Mouse (Mus musculus) CD8-positive naive resting alpha-beta T cell, adult 2 months (primary cell): ENCODE measurements around the gene Gm45062.
"Not testable (repeated sequence)": the region's sequence is repeated elsewhere in the genome, so short reads cannot be mapped to it uniquely, and the experiment has no call there.

Experiments used
- DNase-seq, 2 experiments: peaks; one replicate each; pipeline ENCODE4 v3.0.0; 2022; ENCODE audit warnings: low read depth in 2 of 2, low spot score in 2 of 2

The Gm45062 gene

DNA sequence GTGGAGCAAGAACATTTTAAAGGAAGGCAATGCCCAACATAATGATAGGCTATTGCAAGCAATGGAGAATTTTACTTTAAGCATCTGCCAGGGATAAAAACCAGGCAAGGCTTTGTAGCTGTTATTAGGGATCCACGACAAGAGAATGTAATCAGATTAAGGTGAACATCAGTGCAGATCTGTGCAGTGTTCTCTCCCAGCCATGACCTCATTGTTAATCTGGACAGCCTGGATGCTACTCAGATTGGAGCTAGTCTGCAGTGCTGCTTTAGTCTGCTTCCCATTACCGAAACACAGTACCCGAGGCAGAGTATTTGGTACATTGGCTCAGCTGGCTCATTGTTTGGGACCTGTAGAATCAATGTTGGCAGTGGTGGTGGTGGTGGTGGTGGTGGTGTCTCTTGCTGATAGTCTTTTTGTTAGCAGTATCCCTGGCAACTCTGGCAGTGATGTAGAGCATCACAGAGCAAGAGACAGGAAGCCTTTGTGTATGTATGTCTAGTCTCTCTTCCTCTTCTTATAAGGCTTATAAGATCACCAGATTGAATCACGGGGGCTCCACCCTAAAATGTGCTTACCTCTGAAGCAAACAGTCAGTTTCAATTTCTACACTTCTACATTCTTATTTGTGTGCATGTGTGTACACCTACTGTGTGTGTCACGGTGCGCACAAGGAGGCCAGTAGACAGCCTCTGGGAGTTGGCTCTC is 245.4 kb downstream of the Gm45062 start:
- DNase-seq = peak; percentile 54 to 62

DNA sequence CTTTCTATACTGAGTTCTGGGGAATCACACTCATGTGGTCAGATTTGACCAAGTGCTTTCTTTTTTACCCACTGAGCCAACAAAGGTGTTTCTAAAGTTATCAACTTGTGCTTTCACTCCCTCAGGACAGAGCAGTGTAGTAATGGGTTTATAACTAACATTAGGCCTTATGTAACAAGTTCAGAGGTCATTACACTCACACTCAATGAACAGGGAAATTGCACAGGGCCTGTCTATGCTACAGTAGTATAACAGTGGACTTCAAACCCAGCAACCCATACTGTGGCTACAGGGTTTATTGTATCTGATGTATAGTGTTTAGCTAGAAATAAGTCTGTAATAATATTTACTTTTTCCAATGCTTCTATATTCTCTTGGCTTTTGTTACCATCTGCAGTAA is 247.4 kb downstream of the Gm45062 start:
- DNase-seq = no peak

DNA sequence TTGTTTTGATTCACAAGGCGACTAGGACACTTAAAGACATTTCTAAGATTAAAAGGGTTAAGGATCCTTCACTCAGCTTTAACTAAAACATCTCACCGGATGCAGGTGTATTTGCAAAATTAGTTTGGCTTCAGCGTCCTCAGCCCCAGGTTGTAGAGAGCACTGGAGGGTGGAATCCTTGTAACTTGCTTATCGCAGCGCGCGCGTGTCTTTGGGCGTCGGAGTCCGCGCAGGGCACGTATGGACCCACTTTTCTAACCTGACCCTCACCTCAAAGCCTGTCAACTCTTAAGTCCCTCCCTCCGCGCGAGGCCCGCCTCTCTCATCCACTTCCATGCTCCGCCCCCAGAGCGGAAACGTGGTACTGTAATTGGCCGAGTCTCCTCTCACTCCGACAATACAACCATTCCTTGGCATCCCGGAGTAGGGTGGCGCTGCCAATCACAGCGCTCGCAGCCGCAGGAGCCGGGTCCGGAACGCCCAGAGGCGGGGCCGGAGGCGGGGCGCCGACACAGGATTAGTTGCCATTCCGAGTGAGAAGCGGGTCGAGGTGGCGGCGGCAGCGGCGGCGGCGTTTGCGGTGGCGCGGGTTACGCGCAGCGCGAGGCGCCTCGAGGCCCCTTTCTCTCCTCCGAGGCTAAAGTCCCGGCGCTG is 249.8 kb downstream of the Gm45062 start:
- peak; percentile 99 for DNase-seq

DNA sequence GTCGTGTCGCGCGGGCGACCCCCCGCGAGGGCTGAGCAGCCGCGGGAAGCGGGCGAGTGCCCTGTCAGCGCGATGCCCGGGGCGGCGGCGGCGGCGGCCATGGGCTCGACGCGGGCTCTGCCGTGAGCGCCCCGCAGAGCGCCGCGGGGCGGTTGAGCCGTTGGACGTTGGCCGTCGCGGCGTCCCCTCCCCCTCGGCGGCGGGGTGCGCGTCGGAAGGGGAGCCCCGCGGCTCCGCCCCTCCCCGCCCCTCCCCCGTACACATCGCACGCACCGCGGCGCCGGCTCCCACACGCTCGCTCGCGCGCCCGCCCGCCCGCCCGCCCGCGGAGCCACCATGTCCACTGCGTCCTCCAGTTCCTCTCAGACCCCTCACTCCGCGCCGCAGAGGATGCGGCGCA is 250.3 kb downstream of the Gm45062 start, which contains the start of gene Glcci1:
Gene Glcci1 (plus strand): TSS at position 50 of the 400 bp plus-strand sequence.
- DNase-seq = no peak

DNA sequence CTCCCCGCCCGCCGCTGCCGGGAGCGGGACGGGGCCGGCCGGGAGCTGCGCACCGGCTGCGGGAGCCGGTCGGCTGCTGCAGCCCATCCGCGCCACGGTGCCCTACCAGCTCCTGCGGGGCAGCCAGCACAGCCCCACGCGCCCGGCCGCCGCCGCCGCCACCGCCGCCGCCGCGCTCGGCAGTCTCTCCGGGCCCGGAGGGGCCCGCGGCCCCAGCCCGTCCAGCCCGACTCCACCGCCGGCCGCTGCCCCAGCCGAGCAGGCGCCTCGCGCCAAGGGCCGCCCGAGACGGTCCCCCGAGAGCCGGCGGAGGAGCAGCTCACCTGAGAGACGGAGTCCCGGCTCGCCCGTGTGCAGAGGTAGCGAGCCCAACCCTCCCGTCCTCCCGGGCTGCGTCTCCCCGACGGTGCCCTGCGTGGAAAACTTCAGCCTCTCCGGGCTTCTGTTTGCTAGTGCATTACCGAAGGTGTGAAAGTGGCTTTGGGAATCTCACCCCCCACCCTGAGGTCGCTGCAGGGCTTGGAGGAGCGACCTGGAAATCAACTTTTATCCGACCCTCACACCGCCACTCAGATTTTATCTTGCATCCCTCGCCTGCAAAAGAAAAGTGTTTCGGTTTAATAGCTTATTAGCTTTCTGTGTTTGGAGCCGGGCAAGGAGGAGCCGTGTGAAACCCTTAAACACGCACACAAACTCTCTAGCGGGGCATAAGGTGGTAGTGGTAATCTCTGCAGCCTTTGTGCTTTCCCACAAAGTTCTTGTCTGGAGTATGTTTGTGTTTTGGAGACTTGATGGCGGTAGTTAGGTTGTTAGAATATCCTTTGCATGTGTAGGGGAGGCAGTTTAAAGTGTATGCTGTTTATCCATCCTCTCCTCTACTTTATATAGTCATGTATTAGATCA is 251.0 kb downstream of the Gm45062 start:
- DNase-seq = peak; percentile 28 to 39

DNA sequence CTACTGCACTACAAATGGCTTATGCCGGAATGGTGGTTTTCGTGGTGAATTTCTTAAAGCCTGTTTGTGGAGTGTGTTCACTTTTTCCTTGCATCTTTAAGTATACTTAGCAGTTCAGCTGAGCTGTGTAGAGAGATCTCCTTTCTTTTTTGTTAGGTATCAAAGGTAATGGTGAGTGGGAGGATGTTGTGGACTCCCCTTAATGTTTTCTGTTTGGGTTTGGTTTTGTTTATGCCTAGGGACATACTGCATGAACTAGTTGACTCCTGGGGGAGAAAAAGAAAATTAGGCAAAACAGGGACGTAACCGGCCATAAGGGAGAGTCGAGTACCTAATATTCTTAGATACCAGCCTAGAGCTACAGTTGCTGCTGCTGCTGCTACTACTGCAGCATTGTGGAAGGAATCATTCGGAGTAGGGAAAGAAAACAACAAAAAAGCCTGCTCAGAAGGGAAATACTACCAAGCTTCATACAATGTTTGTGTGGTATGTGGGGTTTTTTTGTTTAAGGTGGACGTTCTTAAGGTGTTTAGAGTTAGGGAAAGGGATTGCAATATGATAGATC is 251.7 kb downstream of the Gm45062 start:
- no peak for DNase-seq

DNA sequence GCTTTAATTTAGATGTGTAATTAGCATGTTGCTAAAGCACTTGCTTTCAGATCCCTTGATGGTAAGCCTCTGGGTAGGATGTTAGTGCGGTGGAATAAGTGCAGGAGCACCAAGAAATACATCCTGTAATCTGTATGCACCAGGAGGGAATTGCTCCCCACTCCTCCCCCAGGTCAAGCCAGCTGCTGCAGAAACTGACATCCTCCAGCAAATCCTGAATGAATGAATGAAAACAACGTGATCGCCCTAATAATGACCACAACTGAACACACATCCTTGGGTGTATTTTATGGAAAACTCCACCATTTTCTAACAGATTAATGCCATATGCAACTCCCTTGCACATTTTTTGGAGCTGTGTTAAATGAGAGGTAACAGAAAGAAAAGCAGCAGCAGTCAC is 252.2 kb downstream of the Gm45062 start:
- DNase-seq = no peak

DNA sequence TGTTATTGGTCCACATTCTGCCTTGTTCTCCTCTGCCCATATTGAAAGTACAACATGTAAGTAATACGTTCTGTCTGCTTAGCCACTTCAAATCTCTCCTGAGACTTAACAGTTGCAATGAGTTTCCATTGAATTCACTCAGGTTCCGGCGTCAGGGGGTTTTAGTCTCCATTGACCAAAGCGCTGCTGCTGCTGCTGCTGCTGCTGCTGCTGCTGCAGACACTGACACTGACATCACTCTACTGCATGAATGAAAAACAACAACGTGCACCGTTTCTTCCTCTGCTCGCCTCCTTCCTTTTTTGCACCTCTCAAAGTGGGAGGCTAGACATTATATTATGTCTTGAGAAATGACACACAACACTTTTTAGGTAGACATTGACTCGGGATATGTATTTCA is 253.2 kb downstream of the Gm45062 start:
- peak in 1 of 2 experiments; percentile 16 for DNase-seq

DNA sequence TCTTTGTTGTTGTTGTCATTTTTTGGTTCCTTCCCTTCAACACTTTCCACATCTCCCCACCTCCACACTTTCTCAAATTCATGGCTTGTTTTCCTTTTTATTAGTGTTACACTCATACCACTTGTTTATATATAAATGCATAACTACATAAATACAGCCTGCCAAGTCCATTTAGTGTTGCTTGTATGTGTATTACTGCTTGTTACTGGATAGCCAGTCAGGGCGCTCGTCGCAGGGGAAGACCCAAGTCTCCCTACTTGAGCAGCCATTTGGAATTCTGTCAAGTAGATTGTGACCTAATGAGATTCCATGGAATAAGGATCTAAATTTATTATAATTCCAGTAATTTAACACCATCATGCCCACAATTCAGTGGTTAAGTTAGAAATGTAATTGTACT is 260.4 kb downstream of the Gm45062 start:
- no peak for DNase-seq

DNA sequence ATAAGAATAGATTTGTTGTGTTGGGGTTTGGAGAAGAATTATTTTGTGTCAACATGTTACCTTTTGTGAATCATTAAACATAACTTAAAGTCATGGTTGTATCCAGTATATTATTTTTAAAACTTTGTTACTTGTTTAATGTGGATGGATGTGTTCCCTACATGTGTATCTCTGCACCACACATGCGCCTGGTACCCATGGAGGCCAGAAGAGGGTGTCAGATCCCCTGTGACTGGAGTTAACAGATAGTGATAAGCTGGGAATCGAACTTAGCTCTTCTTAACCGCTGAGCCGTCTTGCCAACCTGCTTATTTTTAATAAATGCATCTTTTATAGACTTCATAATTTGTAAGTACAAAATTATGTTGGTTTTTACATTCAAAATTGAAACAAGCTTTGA is 262.0 kb downstream of the Gm45062 start:
- DNase-seq = no peak

DNA sequence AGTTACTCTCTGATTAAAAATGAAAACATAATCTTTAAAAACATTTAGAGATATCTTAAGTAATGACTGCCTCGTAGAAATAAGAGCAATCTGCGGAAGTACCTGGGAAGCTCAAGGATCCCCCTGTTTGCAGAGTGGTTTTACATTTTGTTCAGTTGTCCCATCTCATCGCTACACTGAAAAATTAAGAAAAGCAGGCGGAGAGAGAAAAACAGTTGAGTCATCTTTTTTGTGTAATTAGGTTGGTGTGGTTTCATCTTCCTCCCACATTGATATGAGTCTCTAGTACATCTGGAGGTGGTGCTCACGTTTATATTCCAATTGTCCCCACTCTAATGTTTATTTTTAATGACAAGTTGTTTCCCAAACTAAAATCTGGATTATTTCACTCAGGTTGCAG is 265.5 kb downstream of the Gm45062 start:
- no peak for DNase-seq

DNA sequence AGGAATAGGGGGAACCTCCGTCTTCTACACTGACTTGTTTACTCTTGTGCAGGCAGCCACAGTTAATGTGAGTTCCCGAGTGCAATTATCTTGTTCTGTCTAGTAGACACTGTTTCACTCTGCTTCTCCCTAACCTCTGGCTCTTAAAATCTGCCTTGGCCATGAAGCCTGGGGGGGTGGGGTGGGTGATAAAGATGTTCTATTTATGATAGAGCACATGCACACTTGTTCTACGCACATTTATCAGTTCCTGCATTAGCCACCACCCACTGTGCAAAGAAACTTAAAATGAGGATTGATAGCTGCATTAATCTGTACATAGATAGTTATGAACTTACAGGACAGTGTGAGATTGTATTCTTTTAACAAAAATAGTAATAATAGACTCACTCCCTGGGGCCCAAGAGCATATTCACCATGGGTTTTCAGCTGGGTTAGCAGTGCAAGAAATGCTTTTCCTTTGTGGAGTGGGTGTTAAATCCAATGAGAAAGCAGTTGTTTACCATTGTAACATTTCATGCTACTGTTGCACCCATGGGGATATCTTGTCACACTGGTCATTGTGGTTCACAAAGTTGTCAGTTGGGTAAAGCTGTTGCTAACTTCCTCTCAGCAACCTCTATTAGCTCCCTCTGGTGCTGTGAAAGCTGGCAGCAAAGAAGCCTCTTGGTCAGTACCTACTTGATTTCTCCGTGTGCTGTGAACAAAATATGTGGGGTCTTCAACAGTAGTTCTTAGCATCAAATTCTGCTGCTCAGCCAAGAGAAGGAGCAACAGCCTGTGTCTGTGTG is 272.0 kb downstream of the Gm45062 start:
- no peak for DNase-seq

DNA sequence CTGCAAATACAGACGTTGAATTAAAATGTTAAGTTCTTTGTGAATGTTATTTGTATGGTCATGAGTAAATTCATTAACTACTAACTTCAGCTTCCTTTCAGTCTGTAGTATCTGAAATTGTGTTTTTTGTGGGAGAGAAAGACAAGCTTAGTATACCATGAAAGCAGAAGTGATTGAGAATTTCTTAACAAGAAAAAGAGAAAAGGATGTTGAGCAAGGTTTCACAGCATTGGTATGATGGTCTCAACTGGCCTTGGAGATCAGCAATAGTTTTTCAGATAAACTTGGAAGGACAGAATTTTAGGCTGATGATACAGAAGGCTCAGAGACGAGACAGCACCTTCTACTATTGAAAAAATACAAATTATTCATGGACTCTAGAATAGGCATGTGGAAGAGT is 277.7 kb downstream of the Gm45062 start:
- no peak for DNase-seq

DNA sequence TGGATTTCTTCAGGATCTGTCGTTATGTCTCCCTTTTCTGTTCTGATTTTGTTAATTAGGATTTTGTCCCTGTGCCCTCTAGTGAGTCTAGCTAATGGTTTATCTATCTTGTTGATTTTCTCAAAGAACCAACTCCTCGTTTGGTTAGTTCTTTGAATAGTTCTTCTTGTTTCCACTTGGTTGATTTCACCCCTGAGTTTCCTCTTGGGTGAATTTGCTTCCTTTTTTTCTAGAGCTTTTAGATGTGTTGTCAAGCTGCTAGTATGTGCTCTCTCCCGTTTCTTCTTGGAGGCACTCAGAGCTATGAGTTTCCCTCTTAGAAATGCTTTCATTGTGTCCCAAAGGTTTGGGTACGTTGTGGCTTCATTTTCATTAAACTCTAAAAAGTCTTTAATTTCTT is 282.3 kb downstream of the Gm45062 start:
- DNase-seq = not testable (repeated sequence)

DNA sequence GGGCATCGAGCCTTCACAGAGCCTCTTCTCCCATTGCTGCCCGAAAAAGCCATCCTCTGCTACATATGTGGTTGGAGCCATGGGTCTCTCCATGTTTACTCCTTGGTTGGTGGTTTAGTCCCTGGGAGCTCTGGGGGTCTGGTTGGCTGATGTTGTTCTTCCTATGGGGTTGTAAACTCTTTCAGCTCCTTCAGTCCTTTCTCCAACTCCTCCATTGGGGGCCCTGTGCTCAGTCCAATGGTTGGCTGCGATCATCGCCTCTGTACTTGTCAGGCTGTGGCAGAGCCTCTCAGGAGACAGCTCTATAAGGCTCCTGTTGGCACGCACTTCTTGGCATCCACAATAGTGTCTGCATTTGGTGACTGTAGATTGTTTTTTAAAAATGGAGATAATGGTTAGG is 285.6 kb downstream of the Gm45062 start:
- DNase-seq = no peak

DNA sequence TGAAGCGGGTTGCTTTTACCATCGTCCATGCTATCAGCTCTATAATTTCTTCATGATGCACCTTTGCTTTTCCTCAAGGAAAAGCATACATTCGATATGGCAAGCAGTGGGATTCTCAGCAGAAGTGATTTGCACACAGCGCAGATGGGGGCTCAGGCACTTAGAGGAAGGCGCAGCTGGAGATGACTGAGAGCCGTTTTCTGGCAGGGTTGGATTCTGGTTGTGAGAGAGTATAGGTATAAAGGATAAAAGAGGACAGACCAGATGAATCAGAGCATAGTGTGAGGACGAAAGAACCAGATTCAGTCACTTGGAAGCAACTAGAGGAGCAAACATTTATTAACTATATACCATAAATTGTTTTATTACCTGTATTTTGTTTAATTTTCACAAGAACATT is 286.5 kb downstream of the Gm45062 start:
- DNase-seq = no peak

DNA sequence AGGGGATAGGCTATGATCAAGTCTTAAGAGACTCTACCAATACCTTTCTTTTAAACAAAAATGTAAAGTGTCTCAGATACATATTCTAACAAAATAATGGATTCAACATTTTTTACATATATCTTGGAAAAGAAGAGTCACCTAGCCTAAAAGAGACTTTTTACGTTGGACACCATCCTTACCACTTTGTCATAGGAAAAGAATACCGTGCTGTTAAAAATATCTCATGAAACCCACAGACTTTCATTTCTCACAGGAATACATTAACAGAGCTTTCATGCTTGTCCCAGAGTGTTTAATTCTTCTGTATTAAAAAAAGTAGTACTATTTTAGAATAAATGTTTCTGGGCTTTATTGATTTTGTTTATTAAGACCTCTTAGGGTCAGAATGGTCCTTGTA is 291.9 kb downstream of the Gm45062 start:
- no peak for DNase-seq

DNA sequence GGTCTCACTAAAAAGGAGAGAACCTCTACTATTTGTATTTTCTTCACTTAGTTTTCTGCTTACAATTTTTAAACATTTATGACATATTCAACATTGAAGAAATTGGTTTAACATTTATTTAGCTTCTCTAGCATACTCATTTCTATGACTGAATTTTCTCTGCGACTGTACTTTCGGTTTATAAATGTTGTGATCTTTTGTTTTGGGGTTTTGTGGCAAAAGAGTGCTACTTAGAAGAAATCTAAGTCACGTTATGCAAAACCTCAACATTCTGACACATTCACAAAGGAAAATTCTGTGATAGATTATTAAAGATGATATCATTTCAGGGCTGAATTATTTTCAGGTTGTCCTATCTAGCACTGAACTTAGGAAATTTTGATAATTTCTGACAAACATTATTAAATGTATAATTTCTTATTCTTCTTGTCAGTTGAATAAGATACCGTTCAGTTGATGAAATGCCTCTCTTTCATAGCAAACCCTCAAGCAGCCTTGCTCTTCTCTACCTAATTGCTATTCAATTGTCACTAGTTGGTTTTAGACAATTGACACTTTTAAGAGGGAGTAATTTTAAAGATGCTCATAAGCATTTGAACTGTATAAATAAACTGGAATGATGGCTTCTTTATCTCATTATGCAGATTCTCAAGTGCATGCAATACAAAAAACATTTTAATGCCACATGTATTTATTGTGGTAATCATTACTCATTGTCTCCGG is 297.8 kb downstream of the Gm45062 start:
- no peak for DNase-seq

DNA sequence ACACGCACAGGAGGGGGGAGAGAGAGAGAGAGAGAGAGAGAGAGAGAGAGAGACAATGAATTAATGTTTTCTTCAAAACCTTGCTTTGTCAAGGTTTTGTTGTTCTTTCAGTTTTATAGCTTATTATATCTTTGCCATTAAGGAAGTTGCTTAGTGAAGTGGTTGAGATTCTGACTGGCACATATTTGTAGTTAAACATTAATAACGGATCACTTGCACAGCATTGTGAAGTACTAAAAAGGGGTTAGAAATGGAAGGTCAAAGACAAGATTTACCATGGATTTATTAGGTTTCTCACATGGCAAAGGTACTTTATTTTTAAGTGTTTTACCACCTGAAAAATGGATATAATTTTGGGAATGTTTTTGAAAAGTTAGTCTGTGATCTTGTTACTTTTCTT is 301.4 kb downstream of the Gm45062 start:
- DNase-seq = no peak

DNA sequence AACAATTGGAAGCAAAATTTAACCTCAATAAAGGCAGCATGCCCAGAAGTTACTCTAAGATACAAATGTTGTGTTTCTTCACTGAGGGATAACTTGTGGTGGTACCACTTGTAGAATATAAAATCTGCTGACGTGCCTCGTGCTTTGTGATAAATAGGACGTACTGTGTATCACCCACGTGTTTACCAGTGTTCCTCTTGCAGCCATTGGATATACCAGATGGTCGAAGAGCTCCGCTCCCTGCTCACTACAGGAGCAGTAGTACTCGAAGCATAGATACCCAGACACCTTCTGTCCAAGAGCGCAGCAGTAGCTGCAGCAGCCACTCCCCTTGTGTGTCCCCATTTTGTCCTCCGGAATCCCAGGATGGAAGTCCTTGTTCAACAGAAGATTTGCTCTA is 323.1 kb downstream of the Gm45062 start:
- DNase-seq = no peak
